Mouse (Mus musculus) MEL (cell line): ENCODE data around the gene Zgrf1.

Experiments
- CHD2 ChIP-seq: IDR thresholded peaks from 2 replicates; pipeline ENCODE4 v1.6.1; 2011; ENCODE audit warnings: low read length, improper control_type of control experiment
- CTCF ChIP-seq, 3 experiments: IDR thresholded peaks in 2 of 3; conservative IDR thresholded peaks in 1 of 3; 2 replicates each; pipeline ENCODE4 v1.5.1; 2011 to 2012; ENCODE audit warnings: low read length in 3 of 3, low read depth in 2 of 3, mild to moderate bottlenecking in 2 of 3, improper control_type of control experiment in 1 of 3, inconsistent platforms in 1 of 3, mixed read lengths in 1 of 3, moderate library complexity in 1 of 3; ENCODE audit not compliant: control insufficient read depth in 1 of 3, insufficient read depth in 1 of 3, poor library complexity in 1 of 3, severe bottlenecking in 1 of 3
- EP300 ChIP-seq, 2 experiments: IDR thresholded peaks; 2 replicates each; pipeline ENCODE4 v1.6.1; 2011; ENCODE audit warnings: improper control_type of control experiment in 2 of 2, low read length in 2 of 2, low read depth in 1 of 2, mild to moderate bottlenecking in 1 of 2
- GATA1 ChIP-seq: IDR thresholded peaks from 2 replicates; pipeline ENCODE4 v1.6.1; 2011; ENCODE audit warnings: low read depth, low read length, improper control_type of control experiment
- JUND ChIP-seq: IDR thresholded peaks from 2 replicates; pipeline ENCODE4 v1.6.1; 2011; ENCODE audit warnings: low read depth, mild to moderate bottlenecking, improper control_type of control experiment, low read length
- MYB ChIP-seq: IDR thresholded peaks from 2 replicates; pipeline ENCODE4 v1.6.1; 2011; ENCODE audit warnings: mild to moderate bottlenecking, low read depth, low read length, improper control_type of control experiment
- POLR2A ChIP-seq, 2 experiments: IDR thresholded peaks; 2 replicates each; pipeline ENCODE4 v1.6.1; 2011 to 2012; ENCODE audit warnings: low read length in 2 of 2, mild to moderate bottlenecking in 2 of 2, control low read depth in 1 of 2, improper control_type of control experiment in 1 of 2, low read depth in 1 of 2, moderate library complexity in 1 of 2; ENCODE audit not compliant: control insufficient read depth in 1 of 2, insufficient read depth in 1 of 2, poor library complexity in 1 of 2
- POLR2AphosphoS5 ChIP-seq: IDR thresholded peaks from 2 replicates; pipeline ENCODE4 v1.6.1; 2012; ENCODE audit warnings: low read depth, borderline replicate concordance, mild to moderate bottlenecking, inconsistent platforms, low read length, moderate library complexity, mixed read lengths
- RAD21 ChIP-seq: IDR thresholded peaks from 2 replicates; pipeline ENCODE4 v1.6.1; 2011; ENCODE audit warnings: mild to moderate bottlenecking, low read depth, low read length, improper control_type of control experiment
- RCOR1 ChIP-seq: IDR thresholded peaks from 2 replicates; pipeline ENCODE4 v1.6.1; 2012; ENCODE audit warnings: low read depth, mild to moderate bottlenecking, inconsistent platforms, low read length, improper control_type of control experiment
- SIN3A ChIP-seq: IDR thresholded peaks from 2 replicates; pipeline ENCODE4 v1.6.1; 2012; ENCODE audit warnings: low read length, improper control_type of control experiment, inconsistent platforms
- ZMIZ1 ChIP-seq: IDR thresholded peaks from 2 replicates; pipeline ENCODE4 v1.6.1; 2012; ENCODE audit warnings: low read depth, mild to moderate bottlenecking, inconsistent platforms, low read length, improper control_type of control experiment, moderate library complexity

- TF ChIP-seq MYB (no peak), CTCF (IDR thresholded peaks at IDR 0.05 in 2 of 3, conservative IDR thresholded peaks at IDR 0.05 in 1 of 3; ENCODE audit: control insufficient read depth in 1 of 3, insufficient read depth in 1 of 3, low read depth in 2 of 3, low read length in 3 of 3, poor library complexity in 1 of 3, severe bottlenecking in 1 of 3) (no peak), GATA1 (no peak), EP300 (IDR thresholded peaks at IDR 0.05; ENCODE audit: low read depth in 1 of 2, low read length in 2 of 2) (no peak), POLR2AphosphoS5 (no peak), POLR2A (IDR thresholded peaks at IDR 0.05; ENCODE audit: control insufficient read depth in 1 of 2, insufficient read depth in 1 of 2, low read depth in 1 of 2, low read length in 2 of 2, poor library complexity in 1 of 2) (no peak), ZMIZ1 (no peak), RAD21 (no peak), CHD2 (no peak), SIN3A (no peak), JUND (no peak), RCOR1 (no peak)
These were observed 23.5 kb upstream of the Zgrf1 start for GRCm38 (mm10) chr3:127529824-127530223.
